Mouse (Mus musculus) cerebellum, postnatal 10 days (tissue): ENCODE measurements around the gene Parm1.

ENCODE experiments used
- DNase-seq, 2 experiments: peaks; one replicate each; pipeline ENCODE4 v3.0.0; 2021; ENCODE audit warnings: mixed read lengths in 2 of 2

The Parm1 gene

DNA sequence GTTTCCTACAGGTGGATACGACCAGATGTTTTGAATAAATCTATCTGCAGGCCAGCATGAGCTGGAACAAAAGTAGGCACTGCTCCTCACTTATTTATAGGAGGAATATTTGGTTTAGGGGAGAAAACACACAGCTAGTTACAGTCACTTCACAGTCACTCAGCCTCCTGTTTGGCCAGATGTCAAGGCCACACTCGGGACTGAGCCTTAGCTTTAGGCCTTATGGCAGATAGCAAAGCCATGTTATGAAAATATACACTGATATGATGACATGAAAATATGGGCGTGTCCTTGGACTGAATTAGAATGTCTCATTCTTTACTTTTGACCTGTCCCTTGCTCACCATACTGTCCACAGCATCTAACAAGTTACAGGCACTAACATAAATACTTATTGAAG, 137.8 kb downstream of the Parm1 start:
- no peak for DNase-seq

DNA sequence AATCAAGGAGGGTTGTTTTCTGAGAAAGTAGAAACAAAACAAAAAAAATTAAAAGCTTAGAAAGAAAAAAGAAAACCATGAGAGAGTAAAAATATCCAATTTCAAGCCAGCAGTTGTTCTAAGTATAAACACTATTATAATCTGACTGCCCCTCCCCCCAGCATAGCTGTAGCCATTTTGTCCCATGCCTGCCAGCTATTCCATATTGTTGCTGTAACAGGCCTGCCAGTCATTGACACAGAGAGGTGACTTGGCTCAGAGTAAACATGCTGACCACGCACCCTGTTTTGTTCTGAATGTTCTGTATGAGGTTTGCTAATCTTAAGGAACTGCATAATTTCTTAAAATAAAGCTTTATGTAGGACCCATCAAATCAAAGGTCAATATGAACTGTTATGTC, 145.3 kb downstream of the Parm1 start:
- DNase-seq = no peak

DNA sequence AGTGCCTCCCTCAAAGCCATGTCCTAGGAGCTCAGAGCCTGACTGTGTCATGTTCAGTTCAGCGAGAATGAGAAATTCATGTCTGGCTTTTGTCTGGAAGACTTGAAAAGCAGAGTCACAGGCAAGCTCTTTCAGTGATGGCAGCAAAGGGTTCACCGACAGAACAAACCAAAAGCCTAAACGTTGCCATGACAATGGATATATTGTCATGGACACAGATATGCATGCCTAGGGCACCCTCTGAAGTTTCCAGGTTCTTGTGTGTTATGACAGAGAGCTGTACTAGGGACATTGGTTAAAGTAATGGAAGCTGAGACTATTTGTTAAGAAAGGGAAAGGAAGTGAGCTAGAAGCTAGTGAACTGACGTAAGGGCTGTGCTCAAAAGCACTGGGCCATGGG, 149.7 kb downstream of the Parm1 start:
- DNase-seq = no peak

DNA sequence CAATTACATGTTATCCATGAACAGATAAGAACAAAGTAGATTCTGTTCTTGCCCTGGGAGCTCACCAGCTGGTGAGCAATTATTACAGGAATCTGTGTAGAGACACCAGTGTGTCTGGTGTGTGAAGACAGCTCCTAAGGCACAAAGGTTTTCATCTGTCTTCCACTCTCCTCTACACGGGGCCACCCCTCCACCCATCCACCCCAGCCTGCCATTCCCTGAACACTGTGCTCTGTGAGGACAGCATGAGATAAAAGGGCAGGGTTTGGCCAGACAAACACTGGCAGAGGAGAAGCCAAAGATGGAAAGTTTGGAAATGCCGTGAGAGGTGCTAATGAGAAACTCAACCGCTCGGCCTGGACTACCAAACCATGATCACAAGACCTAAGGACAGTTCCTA, 151.8 kb downstream of the Parm1 start:
- DNase-seq = no peak
